Mouse (Mus musculus): ENCODE data around the gene Ndufs1. TPM values are rescaled to one million over a fixed set of nuclear protein-coding genes. Genes with fewer than 3 reads are reported as not detected.

Gene Ndufs1
- polyA plus RNA-seq, 2 experiments: 96.3 to 115 TPM

DNA sequence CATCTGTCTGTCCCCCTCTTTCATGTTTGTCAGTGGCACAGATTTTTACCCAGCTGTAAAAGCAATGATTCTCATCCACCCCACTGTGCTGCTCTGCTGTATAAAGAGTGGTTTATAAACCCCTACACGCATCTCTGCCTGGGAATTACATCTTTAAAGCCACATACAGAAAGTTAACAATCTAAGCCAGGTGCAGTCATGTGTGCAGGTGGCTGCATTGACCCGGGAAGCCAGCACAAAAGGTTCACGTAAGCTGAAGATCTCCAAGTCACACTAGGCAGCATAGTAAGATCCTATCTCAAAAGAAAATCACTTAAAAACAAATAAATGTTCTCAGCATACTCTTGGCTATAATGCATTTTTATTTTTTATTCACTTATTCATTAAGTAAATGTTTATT, 47.4 kb downstream of the Ndufs1 start:
- Histone ChIP-seq H3K27ac (replicated peaks; ENCODE audit: low read depth, low read length) (no peak overlapping the region), H3K27me3 (ENCODE audit: control insufficient read depth, insufficient read depth, low read length) (no peaks in the 10 kb centered on the region), H3K4me2 (replicated peaks; ENCODE audit: low read depth, low read length, severe bottlenecking) (peak overlapping the region; percentile 43; the same call in 1 of the 2 replicates), H3K9me3 (ENCODE audit: control insufficient read depth, low read length) (no peaks in the 10 kb centered on the region), H3K4me3 (replicated peaks; ENCODE audit: low read length) (peak overlapping the region; percentile 25; the same call in 1 of the 2 replicates), H3K36me3 (ENCODE audit: control insufficient read depth, insufficient read depth, low read length) (peaks cover 7% of the 10 kb centered on the region), H3K9ac (ENCODE audit: low read depth, low read length, severe bottlenecking) (no peak overlapping the region), H3K4me1 (ENCODE audit: control insufficient read depth, insufficient read depth, low read length) (no peaks in the 10 kb centered on the region)
- 32% methylated on average over 3 of the region's 3 CpGs for WGBS
- DNase-seq (ENCODE audit: low spot score) (no peak), ATAC-seq (ENCODE audit: low FRiP score, low read depth) (no peak)
- no peak for TF ChIP-seq POLR2A (IDR thresholded peaks at IDR 0.05; ENCODE audit: borderline replicate concordance, extremely low read depth, insufficient read depth, insufficient read length)

DNA sequence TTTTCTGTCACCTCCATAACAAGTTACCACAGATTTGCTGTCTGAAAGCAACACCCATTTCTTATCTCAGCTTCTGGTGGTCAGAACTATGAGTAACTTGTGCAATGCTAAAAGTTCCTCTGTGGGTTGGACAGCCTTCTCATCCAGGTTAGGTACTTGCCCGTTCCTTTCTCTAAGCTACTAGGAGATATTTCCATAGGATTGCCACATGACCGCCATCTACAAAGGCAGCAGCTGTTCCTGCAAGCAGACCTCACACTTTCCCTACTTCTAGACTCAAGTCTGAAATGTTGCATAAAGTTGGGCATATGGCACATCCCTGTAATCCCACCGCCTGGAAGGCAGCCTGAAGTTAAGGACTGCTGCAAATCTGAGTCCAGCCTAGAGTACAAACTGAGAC, 50.4 kb downstream of the Ndufs1 start:
- Histone ChIP-seq H3K4me2 (replicated peaks; ENCODE audit: low read depth, low read length, severe bottlenecking) (no peak overlapping the region), H3K27ac (replicated peaks; ENCODE audit: low read depth, low read length) (no peak overlapping the region), H3K9ac (ENCODE audit: low read depth, low read length, severe bottlenecking) (no peak overlapping the region), H3K9me3 (ENCODE audit: control insufficient read depth, low read length) (no peaks in the 10 kb centered on the region), H3K36me3 (ENCODE audit: control insufficient read depth, insufficient read depth, low read length) (peaks cover 29% of the 10 kb centered on the region), H3K27me3 (ENCODE audit: control insufficient read depth, insufficient read depth, low read length) (no peaks in the 10 kb centered on the region), H3K4me3 (replicated peaks; ENCODE audit: low read length) (no peak overlapping the region), H3K4me1 (ENCODE audit: control insufficient read depth, insufficient read depth, low read length) (no peaks in the 10 kb centered on the region)
- WGBS: 93% methylated on average over 3 of the region's 3 CpGs
- TF ChIP-seq POLR2A (IDR thresholded peaks at IDR 0.05; ENCODE audit: borderline replicate concordance, extremely low read depth, insufficient read depth, insufficient read length): no peak
- ATAC-seq (ENCODE audit: low FRiP score, low read depth) (no peak), DNase-seq (ENCODE audit: low spot score) (no peak)

DNA sequence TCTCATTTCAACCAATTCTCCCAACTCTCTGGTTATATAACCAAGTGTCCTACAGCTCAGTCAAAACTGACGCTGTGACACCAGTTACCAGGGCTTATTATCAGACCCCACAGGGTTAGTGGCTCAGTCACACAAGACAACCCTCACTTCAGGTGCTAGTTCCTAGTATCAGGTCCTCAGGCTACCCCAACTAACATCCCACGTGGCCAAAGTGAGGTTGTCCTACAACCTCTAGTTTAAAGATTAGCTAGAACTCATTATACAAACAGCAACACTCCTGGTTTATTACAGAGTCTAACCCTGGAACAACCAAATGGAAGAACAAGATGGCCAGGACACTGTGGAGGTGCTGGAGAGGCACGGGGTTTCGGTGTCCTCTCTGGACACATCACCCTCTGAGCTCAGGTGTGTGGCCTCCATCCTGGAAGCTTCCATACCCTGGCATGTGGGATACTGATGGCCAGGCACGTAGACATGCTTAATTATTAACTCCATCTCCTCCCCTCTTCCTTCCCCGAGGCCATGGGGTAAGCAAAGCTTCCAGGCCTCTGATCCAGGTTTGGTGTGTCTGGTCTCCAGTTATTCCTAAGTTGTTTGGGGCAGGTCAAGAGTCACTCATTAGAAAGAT, 52.7 kb downstream of the Ndufs1 start:
- Histone ChIP-seq H3K9me3 (ENCODE audit: control insufficient read depth, low read length) (no peaks in the 10 kb centered on the region), H3K9ac (ENCODE audit: low read depth, low read length, severe bottlenecking) (no peak overlapping the region), H3K4me1 (ENCODE audit: control insufficient read depth, insufficient read depth, low read length) (no peaks in the 10 kb centered on the region), H3K27ac (replicated peaks; ENCODE audit: low read depth, low read length) (no peak overlapping the region), H3K27me3 (ENCODE audit: control insufficient read depth, insufficient read depth, low read length) (no peaks in the 10 kb centered on the region), H3K4me2 (replicated peaks; ENCODE audit: low read depth, low read length, severe bottlenecking) (no peak overlapping the region), H3K4me3 (replicated peaks; ENCODE audit: low read length) (no peak overlapping the region), H3K36me3 (ENCODE audit: control insufficient read depth, insufficient read depth, low read length) (peaks cover 40% of the 10 kb centered on the region)
- no peak for DNase-seq (ENCODE audit: low spot score)
- no peak for ATAC-seq (ENCODE audit: low FRiP score, low read depth)
- 86% methylated on average over 6 of the region's 6 CpGs for WGBS
- no peak for TF ChIP-seq POLR2A (IDR thresholded peaks at IDR 0.05; ENCODE audit: borderline replicate concordance, extremely low read depth, insufficient read depth, insufficient read length)

- Histone ChIP-seq H3K4me2 (replicated peaks; ENCODE audit: low read depth, low read length, severe bottlenecking) (no peak overlapping the region), H3K9me3 (ENCODE audit: control insufficient read depth, low read length) (no peaks in the 10 kb centered on the region), H3K4me3 (replicated peaks; ENCODE audit: low read length) (no peak overlapping the region), H3K9ac (ENCODE audit: low read depth, low read length, severe bottlenecking) (no peak overlapping the region), H3K4me1 (ENCODE audit: control insufficient read depth, insufficient read depth, low read length) (no peaks in the 10 kb centered on the region), H3K27me3 (ENCODE audit: control insufficient read depth, insufficient read depth, low read length) (no peaks in the 10 kb centered on the region), H3K36me3 (ENCODE audit: control insufficient read depth, insufficient read depth, low read length) (peaks cover 47% of the 10 kb centered on the region), H3K27ac (replicated peaks; ENCODE audit: low read depth, low read length) (no peak overlapping the region)
- ATAC-seq (ENCODE audit: low FRiP score, low read depth) (no peak), DNase-seq (ENCODE audit: low spot score) (no peak)
- no peak for TF ChIP-seq POLR2A (IDR thresholded peaks at IDR 0.05; ENCODE audit: borderline replicate concordance, extremely low read depth, insufficient read depth, insufficient read length)
- WGBS: 89% methylated on average over 6 of the region's 6 CpGs
Measured at GRCm38 (mm10) chr1:63122005-63122404, 54.6 kb downstream of the Ndufs1 start.

GRCm38 (mm10) chr1:63120382-63120781, 56.3 kb downstream of the Ndufs1 start:
- H3K27me3 ChIP-seq (ENCODE audit: control insufficient read depth, insufficient read depth, low read length): no peaks in the 10 kb centered on the region
- H3K4me1 ChIP-seq (ENCODE audit: control insufficient read depth, insufficient read depth, low read length): peaks cover 5% of the 10 kb centered on the region
- H3K4me3 ChIP-seq (replicated peaks; ENCODE audit: low read length): no peak overlapping the region
- no peak overlapping the region for H3K9ac ChIP-seq (ENCODE audit: low read depth, low read length, severe bottlenecking)
- ATAC-seq (ENCODE audit: low FRiP score, low read depth) (no peak), DNase-seq (ENCODE audit: low spot score) (no peak)
- WGBS: 89% methylated on average over 2 of the region's 2 CpGs
- H3K36me3 ChIP-seq (ENCODE audit: control insufficient read depth, insufficient read depth, low read length): peaks cover 47% of the 10 kb centered on the region
- no peak for TF ChIP-seq POLR2A (IDR thresholded peaks at IDR 0.05; ENCODE audit: borderline replicate concordance, extremely low read depth, insufficient read depth, insufficient read length)
- no peak overlapping the region for H3K4me2 ChIP-seq (replicated peaks; ENCODE audit: low read depth, low read length, severe bottlenecking)
- H3K27ac ChIP-seq (replicated peaks; ENCODE audit: low read depth, low read length): no peak overlapping the region
- H3K9me3 ChIP-seq (ENCODE audit: control insufficient read depth, low read length): no peaks in the 10 kb centered on the region

All from limb, embryonic 14.5 days (tissue).